Mouse (Mus musculus): ENCODE data around the gene Adgrf1.

Gene Adgrf1

DNA sequence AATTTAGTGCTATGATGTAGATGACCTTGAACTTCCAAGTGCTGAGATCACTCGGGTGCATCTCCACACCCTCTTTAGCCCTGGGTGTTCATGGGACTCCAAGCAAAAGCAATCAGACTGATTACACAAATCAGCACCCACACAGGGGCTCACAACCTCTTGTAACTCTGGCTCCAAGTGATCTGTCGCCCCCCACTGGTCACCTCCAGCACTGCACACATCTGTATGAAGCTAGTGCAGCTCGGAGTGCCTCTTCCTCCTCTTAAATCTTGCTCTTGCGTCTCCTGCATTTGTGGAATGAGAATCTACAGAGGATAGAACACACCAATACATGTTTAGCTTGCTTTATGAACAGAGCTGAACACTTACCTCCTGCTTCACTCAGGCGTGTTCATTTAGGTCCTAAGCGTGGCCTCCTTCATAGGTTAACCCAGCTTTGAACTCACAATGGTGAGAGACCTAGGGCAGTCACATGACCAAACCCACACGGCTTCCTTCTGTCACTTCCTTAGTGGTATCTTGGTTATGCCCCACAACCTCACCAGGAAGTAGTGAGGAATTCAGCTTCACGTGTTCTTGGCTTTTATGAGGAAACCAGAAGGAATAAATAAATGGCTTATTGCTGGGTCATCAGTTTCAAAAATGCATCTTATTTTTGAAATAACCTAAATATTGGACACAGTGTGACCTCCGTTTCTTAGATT is 2.9 kb upstream of the Adgrf1 start:
- no peak for DNase-seq (ENCODE audit: low read depth, low spot score)

DNA sequence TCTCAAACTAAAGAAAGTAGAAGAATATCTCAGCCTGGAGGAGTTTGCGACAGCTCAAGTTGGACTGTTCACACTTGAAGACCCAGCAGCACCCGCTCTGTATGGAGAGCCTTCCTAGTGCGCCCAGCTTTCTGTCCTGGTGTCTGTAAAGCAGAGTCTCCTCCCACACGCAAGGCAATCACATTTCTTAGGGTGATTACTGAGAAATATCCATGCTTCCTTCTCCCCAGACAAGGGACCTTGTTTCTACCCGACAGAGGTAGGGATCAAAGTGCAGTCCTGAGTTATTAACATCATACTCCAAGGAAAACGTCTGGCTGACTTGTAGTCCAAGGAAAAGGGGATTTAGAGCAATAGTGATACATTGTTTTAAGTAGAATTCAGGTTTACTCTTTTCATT is 6.1 kb downstream of the Adgrf1 start:
- DNase-seq (ENCODE audit: low read depth, low spot score), result no peak

DNA sequence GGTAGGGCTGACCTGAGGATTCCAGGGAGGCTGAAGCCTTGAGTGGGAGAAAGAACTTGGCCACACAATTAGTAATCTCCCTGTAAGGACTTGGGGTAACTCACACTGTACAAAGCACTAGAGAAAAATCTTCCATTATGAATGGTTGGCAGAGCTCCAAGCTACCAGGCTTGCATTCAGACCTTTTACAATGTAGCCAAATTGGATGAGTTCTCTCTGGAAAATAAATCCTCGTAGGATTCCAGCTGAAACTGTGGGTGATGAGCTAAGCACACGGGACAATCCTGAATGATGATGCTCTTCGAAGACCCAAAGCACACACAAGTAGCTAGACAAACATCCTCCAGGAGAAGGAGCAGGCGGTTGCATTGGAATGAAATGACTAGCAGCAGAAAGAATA is 7.1 kb downstream of the Adgrf1 start:
- peak; percentile 68 for DNase-seq (ENCODE audit: low read depth, low spot score)

DNA sequence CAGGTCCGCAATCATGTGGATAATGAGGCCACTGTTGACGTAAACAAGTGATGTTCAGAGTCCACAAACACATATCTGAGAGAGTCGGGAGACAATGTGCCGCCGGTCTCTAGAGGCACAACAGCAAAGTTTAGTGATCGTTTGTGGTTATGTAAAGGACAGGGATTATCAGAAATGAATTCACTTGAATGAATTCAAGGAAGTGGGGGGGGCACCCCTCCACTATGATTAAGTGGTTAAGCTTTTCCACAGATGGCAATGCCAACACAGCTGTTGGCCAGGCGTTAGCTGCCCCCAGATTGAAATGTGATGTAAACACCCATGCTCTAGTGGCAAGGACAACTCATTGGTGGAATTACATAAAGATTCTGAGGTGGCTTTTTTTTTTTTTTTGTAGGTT is 9.5 kb downstream of the Adgrf1 start:
- DNase-seq (ENCODE audit: low read depth, low spot score), result no peak

DNA sequence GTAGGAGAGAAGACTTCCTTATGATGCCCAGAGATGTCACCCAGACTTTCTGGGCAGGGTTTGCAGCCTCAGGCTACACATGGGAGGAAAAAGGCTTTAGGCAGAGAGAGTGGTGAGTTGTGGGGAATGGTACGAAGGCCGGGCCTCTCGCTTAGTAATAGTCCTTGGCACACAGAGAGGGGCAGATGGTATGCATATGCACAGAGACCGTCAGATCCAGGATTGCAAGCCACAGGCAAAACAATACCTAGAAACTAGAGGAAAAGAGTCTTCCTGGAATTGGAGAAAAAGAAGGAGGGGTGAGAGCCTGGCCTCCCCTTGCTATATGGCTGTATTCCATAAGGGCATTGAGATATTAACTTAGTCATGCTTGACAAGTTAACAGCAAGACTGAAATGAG is 12.2 kb downstream of the Adgrf1 start:
- DNase-seq (ENCODE audit: low read depth, low spot score), result peak; percentile 63

DNA sequence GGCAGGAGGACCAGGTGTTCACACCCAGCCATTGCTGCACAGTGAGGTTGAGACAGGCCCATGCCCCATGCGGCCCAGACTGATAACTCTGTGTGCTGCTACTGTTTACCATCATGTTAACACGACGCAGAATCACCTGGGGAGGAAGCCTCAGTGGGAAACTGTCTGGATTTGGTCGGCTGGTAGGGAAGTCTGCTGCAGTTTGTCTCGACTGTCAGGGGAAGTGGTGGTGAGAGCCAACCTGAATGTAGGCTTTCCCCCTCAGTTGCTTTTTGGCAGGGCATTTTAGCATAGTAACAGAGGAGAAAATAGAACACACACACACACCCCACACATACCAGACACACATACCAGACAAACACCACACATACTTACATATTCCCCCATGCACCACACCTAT is 12.7 kb downstream of the Adgrf1 start:
- DNase-seq (ENCODE audit: low read depth, low spot score), result peak; percentile 36

DNA sequence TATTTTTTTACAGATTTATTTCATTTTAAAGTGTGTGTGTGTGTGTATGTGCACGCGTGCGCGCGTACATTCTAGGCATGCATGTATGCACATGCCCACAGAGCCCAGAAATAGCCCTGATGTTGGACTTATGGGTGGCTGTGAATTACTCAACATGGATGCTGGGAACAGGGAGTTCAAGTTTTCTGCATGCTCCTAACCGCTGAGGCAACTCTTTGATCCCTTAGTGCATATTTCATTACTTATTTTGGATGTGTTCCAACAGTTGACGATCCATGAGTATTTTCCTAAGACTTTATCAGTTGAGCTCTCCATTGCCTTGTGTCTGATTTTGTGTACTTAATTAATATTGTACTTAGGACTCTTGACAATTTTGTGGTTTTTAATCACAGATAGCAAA is 29.4 kb downstream of the Adgrf1 start:
- DNase-seq (ENCODE audit: low read depth, low spot score), result no peak

DNA sequence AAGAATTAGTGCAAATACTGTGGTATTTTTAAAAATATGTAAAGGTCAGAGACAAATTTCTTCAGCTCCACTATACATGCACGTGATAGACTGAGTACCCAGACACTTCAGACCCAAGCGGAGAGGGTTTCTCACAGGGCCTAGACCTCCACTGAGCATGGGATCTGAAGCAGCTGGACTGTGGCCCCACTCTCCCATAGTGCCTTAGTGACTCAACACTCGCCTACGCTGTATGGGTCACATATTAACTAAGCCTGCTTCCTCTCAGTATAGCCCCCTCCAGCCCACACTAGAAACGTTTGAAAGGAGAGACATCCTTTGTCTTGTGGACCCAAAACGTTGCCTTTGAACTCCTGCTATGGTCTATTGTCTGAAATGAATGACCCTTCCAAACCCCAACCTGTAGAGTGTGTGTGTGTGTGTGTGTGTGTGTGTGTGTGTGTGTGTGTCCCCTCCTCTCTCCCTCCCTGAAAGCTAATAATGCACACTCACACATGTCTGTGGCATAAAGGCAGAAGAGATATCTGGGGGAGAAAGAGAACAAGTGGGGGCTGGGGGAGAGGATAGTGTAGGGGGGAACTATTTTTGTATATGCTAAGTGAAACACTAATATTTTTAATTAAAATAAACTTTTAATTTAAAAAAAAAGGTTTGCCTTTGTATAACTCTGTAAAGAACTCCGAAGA is 56.0 kb downstream of the Adgrf1 start:
- DNase-seq (ENCODE audit: low read depth, low spot score), result no peak

DNA sequence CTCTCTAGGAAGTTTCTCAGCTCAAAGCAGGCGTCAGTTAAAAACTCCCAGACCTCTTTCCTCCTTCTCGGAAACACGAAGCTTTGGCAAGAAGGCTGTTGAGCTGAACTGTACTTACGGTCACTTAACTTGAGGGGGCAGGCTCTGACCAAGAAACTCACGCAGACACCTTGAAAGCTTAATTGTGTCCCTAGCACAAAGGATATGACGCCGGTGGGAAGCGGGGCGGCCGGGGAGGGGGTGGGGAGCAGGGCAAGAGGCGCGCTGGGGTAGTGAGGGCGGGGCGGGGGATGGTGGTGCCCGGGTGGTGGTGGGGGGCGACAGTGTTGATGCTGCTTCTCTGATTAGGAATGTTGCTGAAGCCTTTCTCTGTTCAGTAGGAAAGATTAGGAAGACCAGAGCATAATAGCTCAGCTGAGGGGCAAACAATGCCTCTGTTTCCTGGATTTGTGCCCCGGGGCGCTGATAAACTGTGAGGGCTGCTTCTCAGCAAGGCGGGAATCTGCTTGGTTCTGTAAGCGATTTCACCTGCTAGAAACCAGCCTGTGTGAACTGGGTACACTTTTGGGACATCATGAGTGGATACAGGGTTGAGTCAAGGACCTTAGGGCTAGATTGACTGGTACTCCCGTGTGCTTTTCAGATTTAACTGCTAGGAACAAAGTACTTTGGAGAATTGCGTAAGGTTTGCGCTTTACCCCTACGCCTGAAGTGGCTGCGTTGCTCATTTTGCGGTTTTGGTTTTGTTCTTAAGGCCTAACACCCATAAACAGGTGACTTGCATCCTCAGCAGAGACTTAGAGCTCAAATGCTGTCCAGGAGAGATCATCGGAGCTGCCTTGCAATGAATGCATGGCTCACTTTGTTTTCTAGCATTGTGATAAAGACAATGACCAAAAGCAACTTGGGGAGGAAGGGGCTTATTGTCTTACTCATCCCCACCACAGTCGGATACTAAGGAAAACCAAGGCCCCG is 56.9 kb downstream of the Adgrf1 start:
- peak; percentile 67 for DNase-seq (ENCODE audit: low read depth, low spot score)

DNA sequence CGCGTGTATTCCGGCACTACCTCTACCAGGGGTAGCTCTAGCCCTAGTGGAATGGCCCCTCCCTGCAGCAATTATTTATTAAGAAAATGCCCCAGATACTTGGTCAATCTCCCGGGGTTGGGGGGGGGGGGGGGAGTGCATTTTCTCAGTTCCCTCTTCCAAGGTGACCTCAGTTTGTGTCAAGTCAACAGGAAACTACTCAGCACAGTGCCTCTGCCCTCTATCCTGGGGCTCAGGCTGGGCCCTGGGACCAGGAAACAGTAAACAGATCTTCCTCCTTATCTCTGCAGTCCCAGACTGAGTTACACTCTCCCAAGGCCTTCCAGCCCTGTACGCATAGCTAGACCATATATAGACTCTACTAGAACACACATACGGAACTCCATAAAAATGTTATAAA is 57.7 kb downstream of the Adgrf1 start:
- DNase-seq (ENCODE audit: low read depth, low spot score), result no peak

DNA sequence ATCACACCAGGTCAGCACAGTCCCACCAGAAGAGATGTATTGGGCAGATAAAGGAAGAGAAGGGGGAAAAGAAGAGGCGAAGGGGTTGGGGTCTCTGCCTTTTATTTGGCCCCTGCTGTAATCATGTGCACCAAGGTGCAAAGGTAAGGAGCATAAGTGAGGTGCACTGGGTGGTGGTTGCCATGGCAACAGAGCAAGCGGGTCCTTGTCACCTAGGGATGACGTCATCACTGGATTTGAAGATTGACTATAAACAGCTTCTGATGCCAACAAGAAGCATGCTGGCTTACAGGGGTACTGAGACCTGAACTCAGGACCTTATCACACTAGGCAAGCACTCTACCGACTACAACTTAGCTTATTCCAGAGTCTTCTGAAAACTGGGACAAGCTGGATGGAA is 59.1 kb downstream of the Adgrf1 start:
- DNase-seq (ENCODE audit: low read depth, low spot score), result no peak

DNA sequence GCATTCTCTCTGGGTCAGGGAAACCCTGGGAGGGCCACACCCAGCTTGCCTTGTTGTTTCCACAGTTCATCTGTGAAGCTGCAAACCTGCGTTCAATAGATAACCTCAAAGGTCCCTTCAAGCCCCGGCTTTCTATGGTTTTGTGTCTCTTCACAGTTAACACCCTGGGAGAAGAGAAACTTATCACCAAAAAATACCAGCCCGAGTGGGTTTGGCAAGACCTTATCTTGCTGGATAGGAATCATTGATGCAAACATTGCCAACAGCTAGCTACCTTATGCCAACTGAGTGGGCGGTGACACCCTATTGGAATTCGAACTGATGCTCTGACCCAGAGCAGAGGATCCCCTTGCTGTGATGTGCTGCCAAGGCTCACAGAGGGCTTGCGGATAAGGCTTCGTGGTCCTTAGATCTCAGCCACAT is 59.6 kb downstream of the Adgrf1 start:
- DNase-seq (ENCODE audit: low read depth, low spot score), result no peak

DNA sequence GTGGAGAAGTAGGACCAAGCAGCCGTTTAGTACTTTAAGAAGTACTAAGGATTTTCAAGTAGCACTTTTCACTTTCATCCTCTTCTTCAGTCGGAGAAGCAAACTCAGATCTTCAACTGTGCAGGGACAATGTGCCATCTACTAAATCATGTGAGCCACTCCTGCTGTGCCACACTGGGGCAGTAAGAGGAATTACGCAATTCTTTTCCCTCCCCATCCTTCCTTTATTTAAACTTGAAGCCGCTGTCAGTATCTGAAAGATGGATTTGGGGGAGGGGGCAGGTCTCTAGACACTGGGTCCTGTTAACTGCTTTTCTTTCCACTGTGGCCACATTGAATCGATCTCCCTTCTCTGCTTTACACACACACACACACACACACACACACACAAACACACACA is 62.6 kb downstream of the Adgrf1 start:
- no peak for DNase-seq (ENCODE audit: low read depth, low spot score)

DNA sequence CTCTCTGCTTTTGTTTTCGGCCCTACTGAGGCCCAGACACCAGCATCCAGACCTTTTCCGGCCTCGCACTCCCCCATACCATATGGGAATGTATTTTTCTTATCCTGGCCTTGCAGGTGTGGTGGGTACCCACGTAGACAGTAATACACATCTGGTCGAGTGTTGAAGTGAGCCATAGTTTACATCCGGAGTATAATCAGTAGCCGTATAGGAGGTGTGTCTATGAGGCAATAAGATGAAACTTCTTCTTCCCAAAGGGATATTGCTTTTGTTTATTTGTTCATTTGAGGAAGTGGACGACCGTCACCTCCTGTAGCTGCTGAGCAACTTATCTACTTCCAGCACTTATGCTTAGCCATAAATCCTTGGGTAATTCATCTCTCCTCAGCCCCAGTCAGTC is 63.9 kb downstream of the Adgrf1 start:
- no peak for DNase-seq (ENCODE audit: low read depth, low spot score)

DNA sequence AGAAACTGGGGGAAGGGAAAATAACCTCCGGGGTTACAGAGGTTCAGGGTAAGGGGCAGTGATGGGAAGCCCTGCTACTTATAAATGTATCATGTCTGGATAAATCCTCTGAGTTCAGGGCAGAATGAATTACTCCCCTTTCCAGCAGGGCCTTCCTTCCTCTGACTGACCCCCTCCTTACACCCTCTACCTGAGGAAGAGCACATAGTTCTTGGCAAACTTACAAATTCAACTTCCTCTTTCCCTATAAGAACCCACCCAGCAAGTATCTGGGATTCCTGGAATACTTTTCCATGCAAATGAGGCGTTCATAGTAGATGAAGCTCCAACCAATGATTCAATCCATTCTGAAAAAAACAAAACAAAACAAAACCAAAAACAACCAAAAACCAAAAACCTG is 67.5 kb downstream of the Adgrf1 start:
- no peak for DNase-seq (ENCODE audit: low read depth, low spot score)

DNA sequence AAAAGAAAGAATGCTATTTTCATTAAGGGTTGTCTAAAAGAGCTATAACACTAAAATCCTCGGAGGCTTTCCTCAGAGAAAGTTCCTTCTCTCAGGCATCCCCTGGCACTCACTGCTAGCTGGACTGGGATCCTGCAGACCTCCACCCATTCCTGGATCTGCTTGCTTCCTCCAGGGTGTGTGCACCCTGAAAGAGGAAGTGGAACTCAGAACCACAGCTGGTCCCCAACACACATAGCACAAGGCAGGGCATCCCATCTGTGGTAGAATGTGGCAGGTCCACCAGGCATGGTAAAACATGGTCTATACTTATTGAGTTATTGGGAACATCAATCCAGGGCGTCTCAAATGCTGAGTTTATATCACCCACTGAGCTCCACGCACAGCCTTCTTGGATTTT is 68.2 kb downstream of the Adgrf1 start:
- DNase-seq (ENCODE audit: low read depth, low spot score), result no peak

DNA sequence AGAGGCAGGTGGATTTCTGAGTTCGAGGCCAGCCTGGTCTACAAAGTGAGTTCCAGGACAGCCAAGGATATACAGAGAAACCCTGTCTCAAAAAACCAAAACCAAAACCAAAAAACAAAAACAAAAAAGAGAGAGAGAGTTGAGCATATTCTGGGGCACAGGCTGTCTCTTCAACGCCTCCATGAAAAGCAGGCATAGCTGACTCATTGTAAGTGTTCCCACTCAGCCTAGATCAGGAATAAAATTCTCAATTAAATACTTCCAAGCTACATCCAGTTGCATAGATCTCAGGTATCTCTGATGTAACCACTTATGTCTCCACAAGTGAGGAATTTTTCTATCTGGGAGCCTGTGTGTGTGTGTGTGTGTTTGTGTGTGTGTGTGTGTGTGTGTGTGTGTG is 76.4 kb downstream of the Adgrf1 start:
- peak; percentile 75 for DNase-seq (ENCODE audit: low read depth, low spot score)

DNA sequence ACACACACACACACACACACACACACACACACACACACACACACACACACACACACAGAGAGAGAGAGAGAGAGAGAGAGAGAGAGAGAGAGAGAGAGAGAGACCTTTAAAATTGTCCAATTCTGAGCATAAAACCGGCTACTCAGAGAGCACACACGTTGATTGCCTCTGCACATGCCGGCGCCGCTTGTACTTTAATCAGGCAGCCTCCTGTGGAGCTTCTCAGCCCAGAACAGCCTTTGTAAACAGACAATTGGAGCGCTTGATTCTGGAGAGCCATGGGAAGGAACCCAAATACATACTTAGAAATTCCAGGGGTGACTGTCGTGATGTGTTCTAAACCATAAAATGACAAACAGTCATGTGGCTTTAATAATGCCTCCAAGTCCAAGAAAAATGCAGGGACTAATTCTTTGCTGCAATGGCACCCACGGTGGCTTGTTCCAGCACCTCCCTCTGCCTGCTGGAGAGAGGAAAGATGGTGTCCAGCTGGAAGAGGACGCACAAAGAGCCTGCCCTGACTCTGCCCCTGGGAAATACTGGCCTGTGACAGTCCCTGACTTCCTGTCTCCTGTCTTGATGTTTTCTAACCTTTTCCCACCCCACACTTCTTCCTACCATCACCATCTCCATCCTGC is 87.9 kb downstream of the Adgrf1 start:
- DNase-seq (ENCODE audit: low read depth, low spot score), result peak; percentile 21

DNA sequence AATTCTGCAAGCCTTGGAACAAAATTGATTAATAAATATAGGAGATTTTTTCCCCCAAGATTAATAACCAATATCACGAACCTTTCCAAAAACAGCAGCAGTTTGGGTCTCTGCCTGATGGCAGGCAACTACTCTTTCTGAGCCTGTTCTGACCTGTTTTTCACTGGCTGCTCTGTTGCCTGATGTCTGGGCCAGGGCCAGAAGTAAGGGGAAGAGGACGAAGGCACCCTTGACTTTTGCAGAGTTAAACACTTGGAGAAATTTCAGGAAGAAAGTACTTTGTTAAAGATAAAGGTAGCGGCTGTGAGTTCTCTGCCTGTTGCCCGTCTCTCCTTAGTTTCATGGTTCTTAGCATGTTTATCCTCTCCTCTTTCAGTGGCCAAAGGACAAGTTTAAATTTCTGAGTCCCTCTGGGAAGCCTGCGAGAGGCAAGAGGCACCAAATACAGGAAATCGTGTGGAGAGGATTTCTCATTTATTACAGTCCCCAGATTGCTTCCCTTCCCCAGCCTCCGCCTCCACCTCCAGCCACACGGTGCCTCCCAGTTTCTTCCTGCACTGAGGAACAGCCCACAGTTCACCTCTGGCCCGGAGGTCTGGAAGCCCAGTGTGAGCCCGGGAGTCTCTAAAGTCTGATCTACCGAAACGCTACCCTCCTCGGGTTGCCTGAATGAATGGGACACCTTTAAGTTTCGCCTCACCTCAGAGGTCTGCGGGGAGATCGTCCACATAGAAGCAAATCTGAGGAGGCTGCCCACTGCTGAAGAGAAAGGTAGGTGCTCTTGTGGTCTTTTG is 89.9 kb downstream of the Adgrf1 start, which contains the start of gene Adgrf5:
Gene Adgrf5, plus strand, starts transcription at position 626 of the 794 bp plus-strand sequence.
- DNase-seq (ENCODE audit: low read depth, low spot score), result no peak

DNA sequence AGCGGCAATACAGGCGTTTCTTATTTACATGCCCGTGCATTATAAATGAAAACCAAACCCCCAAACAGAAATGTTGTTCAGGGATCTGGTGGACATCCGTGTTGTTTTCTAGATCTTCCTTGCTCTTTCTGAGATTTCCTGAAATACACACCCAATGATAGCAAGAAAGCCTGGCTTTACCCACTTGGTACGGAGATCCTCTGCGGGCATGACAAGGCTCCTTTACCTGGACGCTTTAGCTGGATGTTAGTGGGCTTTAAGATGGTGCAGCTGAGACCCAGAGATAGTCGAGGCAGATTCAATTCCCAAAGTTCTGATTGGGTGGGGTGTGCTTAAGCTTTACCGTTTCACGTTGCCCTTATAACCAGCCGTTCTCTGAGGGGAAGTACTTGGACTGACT is 90.9 kb downstream of the Adgrf1 start:
- no peak for DNase-seq (ENCODE audit: low read depth, low spot score)

DNA sequence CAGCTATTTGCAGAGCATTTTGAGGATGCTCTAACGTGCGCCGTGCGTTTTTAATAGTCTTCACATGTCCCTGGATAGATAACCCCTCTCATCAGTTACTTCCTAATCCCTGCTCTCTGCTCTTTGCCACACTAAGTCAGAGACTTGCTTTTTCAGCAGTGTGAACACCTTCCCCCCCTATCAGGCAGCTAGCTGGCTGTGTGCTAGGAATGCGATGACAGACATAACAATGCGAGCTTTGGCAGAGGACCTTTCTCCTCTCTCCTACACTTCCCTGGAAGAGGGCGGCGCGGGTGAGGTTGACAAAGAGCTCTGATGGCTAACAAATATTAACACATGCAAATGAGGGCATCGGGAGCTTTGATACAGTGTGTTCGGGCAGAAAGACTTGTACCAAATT is 92.2 kb downstream of the Adgrf1 start:
- no peak for DNase-seq (ENCODE audit: low read depth, low spot score)

Measured in brain, adult 2 months (tissue).